ENCODE assay signal across 7 mouse cellular contexts in genomic region chr17:21753342-21754208, GRCm38 (mm10). TPM values are rescaled to one million over a fixed set of nuclear protein-coding genes. Genes with fewer than 3 reads are reported as not detected.
A peak's percentile ranks its signal among the peaks of the same experiment; 100 is the strongest.
DNase-seq lines count a peak whose midpoint lies in the region; ATAC-seq lines count a peak whose summit lies in the region.

No protein-coding gene starts in this region.

- peak overlapping the region; percentile 54; the same call in 1 of the 2 replicates for H3K9ac ChIP-seq in heart, embryonic 12.5 days
- H3K9ac ChIP-seq in midbrain, embryonic 13.5 days (replicated peaks), result peak overlapping the region; percentile 63

- peak overlapping the region; percentile 74 for H3K4me2 ChIP-seq in heart, embryonic 12.5 days
- H3K4me2 ChIP-seq in midbrain, embryonic 13.5 days (replicated peaks), result peak overlapping the region; percentile 59

- 0 out of 2 replicates have a peak, but pooled peaks cover 4% of the 10 kb centered on the region for H3K27me3 ChIP-seq in heart, embryonic 12.5 days (replicated peaks)
- no peaks in the 10 kb centered on the region for H3K27me3 ChIP-seq in midbrain, embryonic 13.5 days

- H3K27ac ChIP-seq in heart, embryonic 12.5 days (ENCODE audit: poor library complexity, severe bottlenecking), result no peak overlapping the region
- no peak overlapping the region for H3K27ac ChIP-seq in midbrain, embryonic 13.5 days

- H3K9me3 ChIP-seq in heart, embryonic 12.5 days (replicated peaks), result 0 out of 2 replicates have a peak, but pooled peaks cover 2% of the 10 kb centered on the region
- H3K9me3 ChIP-seq in midbrain, embryonic 13.5 days, result no peaks in the 10 kb centered on the region

- no peaks in the 10 kb centered on the region for H3K4me1 ChIP-seq in heart, embryonic 12.5 days (replicated peaks)
- H3K4me1 ChIP-seq in midbrain, embryonic 13.5 days (replicated peaks), result peaks cover 14% of the 10 kb centered on the region

- WGBS in heart, embryonic 12.5 days, result 14% methylated on average over 20 of the region's 20 CpGs
- 12% methylated on average over 20 of the region's 20 CpGs for WGBS in midbrain, embryonic 13.5 days

- no peak for ATAC-seq in heart, embryonic 12.5 days (ENCODE audit: insufficient number of reproducible peaks, low FRiP score)
- ATAC-seq in midbrain, embryonic 13.5 days, result peak; percentile 55

- H3K36me3 ChIP-seq in heart, embryonic 12.5 days, result no peaks in the 10 kb centered on the region
- no peaks in the 10 kb centered on the region for H3K36me3 ChIP-seq in midbrain, embryonic 13.5 days

- H3K4me3 ChIP-seq in heart, embryonic 12.5 days, result peak overlapping the region; percentile 43
- H3K4me3 ChIP-seq in midbrain, embryonic 13.5 days (replicated peaks), result peak overlapping the region; percentile 33

- peak; percentile 19 for DNase-seq in ES-CJ7 (ENCODE audit: low read depth, low spot score)
- DNase-seq in adrenal gland, postnatal 14 days, result peak; percentile 40
- DNase-seq in kidney, postnatal 36 days, result peak; percentile 20 to 53
- no peak for DNase-seq in natural killer cell, adult 2 months (ENCODE audit: low spot score in 2 of 2)
- no peak for DNase-seq in right cerebral cortex, postnatal 36 days (ENCODE audit: low spot score in 2 of 2)

RNA-seq across cellular contexts. Expression of gene Zfp229, which starts 23.0 kb away (rescaled TPM):
- total RNA-seq in adrenal gland, postnatal 14 days (2021), result 9.9 and 12.9 TPM in 2 replicates
- 4.4 and 6.2 TPM in 2 replicates for polyA plus RNA-seq in heart, embryonic 12.5 days (2016; fragmentation: Nextera tagmentation; extraction: Ambion mirVana)
- 11.4 and 13.3 TPM in 2 replicates for polyA plus RNA-seq in midbrain, embryonic 13.5 days (2015; fragmentation: Nextera tagmentation; extraction: Ambion mirVana)

RNA-seq across cellular contexts. Expression of gene Zfp760, which starts 46.0 kb away (rescaled TPM):
- 7.1 and 8.1 TPM in 2 replicates for total RNA-seq in adrenal gland, postnatal 14 days (2021)
- polyA plus RNA-seq in heart, embryonic 12.5 days (2016; fragmentation: Nextera tagmentation; extraction: Ambion mirVana), result 8.1 and 8.7 TPM in 2 replicates
- polyA plus RNA-seq in midbrain, embryonic 13.5 days (2015; fragmentation: Nextera tagmentation; extraction: Ambion mirVana), result 18.9 and 19.3 TPM in 2 replicates

Comparison
In these comparisons a context has a peak if more than half of its experiments do, and no peak if none do; other contexts are left out.
1. DNase-seq: peak in ES-CJ7 (single experiment), adrenal gland, postnatal 14 days (single experiment) and kidney, postnatal 36 days (2 of 2); none in natural killer cell, adult 2 months (0 of 2) and right cerebral cortex, postnatal 36 days (0 of 2).